Mouse (Mus musculus) CH12F3 (cell line): Measurements from ENCODE around the gene Tshb.

Experiments
- in situ Hi-C: fragments of 300-500 bp; cut with MboI; formaldehyde crosslinking; loops from 2 replicates; pipeline ENCODE4 v1.14.3; 2020; ENCODE audit warnings: low sequenced_read_pairs

Gene Tshb

DNA sequence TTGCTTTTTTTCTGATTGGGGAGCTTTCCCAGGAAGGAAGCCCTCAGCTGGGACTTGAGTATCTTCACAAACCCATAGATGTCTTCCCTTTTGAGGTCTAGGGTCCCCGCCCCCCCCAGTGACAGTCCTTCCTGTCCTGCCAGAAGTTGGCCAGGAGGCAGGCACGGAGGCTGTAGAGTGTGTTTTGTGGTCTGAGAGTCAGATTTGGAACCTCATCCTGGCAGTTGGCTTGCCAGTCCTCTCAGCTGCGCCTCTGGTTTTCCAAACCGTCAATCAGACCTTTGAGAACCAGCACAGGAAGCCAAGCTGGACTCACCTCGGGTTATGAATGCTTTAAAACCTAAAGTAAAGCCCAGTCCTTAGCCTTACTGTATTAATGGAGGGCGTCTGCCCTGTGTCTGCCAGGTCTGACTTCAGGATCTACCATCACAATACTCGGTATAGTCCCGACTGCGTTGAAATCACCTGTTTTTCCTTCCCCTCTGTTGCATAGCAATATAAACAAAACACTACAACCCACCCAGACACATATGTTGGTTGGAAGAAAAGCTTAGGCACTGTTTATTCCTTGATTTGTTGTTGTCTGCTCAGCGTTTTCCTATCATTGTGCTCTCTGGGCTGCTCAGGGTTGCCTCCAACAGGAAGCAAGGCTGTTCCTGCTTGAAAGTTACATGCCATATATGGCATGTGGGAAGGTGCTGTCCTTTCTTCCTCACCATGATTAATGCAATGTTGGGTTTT is 44.2 kb downstream of the Tshb start:
- in situ Hi-C loops, result no loop called here

DNA sequence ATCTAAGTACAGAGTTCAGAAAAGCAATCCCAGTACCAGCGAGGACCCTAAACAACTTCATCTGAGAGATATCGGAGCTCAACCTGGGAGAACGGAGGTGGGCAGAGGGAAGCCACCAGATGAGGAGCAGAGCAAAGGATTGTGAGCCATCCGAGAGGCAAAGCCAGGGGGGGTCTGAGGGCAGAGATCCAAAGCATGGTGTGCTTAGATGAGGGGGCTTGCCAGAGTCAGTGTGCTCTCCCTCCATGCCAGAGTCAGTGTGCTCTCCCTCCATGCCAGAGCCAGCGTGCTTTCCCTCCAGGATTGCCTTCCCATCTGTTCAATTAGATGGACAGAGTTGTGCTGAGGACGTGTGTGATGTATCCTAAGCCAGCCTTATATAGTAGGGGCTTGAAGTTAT is 45.4 kb downstream of the Tshb start:
- in situ Hi-C loops, result no loop called here

DNA sequence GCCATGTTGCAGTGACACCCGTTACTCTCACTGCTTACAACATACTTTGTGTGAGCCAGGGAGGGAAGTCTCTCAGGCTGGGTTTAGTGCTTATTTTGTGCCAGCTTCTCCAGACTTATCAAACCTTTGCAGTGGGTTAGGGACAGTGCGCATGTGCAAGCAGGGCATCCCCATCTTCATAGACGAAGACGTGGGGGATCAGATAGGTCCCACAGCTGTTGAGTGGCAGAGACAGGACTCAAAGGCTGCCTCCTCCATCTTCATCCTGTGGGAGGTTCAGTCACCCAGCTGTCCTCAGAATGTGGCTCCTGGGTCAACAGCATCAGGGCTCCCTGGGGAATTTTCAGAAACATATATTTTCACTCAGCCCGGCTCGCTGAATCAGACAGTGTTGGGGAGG is 46.1 kb downstream of the Tshb start:
- in situ Hi-C loops, result no loop called here

DNA sequence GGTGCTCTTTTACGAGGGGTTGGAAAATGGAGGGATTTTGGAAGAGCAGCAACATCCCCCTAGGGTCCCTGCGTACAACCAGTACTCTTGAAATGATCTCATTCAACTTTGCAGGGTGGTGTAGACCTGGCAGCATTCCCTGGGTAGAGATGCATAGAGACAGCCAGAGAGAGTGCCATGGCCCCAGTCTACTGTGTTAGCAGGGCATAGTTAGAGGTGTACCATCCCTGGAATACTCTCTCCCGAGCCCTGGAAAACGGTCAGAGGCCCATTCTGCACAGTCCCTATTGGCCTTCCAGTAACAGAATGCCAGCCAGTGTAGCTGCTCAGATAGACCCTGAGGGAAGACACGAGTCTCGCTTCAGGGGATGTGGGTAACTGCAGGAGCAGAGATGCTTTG is 46.9 kb downstream of the Tshb start:
- in situ Hi-C loops, result no loop called here

DNA sequence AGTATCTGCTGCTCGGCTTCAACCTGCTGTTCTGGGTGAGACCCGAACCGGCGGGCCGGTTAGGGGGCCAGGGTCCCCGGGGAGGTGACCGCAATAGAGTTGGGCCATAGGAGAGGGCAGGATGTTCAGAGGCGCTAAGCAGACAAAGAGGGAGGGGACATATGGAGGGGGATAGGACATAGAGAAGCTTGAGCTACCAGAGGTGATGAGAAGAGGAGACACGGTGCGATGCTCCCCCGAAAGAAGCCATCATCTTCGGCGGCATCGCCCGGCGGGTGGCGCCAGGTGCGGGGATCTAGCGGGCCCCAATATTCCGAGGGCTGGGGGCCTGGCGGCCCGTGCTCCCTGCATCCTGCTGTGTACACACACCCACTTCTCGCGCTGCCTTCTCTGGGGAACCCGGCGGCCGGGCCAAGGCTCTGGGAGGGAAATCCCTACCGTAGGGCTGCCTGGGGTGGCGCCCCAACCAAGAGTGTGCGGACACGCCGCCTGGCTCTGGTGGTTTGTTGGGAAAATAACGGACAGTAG is 47.4 kb downstream of the Tshb start:
- in situ Hi-C loops, result no loop called here

DNA sequence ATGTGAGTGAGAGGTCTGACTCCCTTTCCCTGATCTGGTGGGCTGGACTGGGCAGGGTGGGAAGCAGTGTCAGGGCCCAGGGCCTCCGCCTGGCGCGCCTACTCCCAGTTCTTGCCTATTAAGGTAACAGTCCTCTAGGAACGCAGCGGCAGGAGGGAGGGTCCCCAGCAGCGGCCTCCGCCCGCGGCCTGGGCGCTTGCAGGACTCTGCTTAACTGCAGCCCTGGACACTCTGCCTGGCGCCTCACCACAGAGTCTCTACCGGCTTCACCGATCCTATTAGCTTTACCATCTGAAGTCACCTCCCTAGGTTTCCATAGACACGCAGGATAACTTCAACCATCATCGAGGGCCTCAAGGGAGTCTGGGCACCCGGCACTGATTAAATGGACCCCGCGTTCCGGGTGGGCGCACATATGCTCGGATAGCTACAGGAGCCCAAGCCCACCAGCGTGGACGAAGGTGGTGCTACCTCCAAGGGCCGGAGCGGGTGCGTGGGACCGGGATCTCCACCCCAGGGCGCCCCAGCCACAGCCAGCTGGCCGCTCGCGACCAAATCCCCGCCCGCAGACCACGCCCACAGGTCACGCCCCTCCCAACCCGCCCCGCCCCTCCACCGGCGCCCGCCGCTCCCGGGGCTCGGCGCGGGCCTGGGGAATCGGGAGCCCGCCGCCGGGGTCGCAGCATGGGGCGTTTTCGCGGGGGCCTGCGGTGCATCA is 48.0 kb downstream of the Tshb start, which contains the start of gene Tspan2:
Gene Tspan2, plus strand, starts transcription at position 217 of the 718 bp plus-strand sequence.
- in situ Hi-C loops, result no loop called here

DNA sequence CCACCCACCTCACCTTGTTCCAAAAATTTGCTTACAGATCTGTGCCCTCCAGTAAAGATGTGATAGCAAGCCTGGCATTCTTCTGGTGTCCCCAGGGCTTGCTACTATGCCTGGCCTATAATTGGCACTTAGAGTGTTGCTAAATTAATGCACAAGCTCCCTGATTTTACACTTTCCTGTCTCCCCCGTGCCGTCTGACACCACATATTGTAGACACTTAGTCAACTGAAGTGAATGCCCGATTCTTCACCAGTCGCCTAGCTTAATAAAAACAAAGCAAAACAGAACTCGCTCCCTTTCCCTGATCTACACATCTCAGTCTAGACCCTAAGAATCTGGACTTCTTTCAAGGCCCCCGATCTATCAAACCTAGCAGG is 48.6 kb downstream of the Tshb start:
- in situ Hi-C loops, result no loop called here

DNA sequence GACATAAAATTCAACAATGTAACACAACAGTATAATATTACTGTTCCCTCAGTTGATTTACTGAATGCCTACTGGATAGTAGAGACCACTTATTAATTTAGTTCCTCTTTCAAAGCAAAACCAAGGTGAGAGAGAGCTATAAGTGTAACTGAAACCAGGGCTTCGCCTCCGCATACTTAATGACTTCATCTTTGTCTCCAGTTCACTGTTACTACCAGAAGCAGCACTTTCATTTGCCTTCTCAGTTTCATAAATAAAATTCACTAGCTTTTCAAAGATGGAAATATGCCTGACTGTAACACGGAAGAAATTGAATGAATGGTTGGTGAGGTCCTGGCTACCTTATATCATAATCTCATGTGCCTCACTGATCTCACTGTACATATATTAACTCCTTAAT is 49.5 kb downstream of the Tshb start:
- in situ Hi-C loops, result no loop called here

DNA sequence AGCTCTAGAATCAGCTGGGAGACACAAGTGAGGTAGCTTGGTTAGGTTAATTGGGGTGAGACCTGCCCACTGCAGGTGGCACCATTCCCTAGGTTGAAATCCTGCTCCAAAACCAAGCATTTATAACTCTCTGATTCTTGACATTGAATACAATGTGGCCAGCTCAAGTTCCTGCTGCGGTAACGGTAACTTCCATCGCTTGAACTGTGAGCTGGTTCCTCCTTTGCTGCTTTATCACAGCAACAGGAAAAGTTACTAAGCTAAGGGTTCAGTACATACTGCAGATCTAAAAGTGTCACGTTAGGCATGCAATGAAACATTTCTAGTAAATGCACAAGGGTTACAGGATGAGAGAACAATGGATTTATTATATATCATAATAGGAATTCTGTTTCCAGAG is 49.9 kb downstream of the Tshb start:
- in situ Hi-C loops, result no loop called here

DNA sequence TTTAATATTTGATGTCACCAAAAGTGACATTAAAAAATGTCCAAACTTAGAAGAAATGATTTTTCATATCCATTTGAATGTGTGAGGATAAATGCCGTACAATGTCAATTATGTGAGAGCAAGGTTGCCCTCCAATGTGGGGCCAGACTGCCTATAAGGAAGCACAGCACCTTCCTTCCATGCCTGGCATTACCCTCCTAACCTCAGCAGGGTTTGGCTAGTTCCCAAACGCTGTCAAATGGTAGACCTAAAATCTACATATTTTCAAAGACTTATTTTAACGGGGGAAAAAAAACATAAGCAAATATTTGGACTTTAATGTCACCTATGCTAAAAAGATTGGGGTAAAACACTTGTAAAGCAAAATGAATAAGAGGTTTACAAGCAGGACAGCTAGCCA is 51.4 kb downstream of the Tshb start:
- in situ Hi-C loops, result no loop called here

DNA sequence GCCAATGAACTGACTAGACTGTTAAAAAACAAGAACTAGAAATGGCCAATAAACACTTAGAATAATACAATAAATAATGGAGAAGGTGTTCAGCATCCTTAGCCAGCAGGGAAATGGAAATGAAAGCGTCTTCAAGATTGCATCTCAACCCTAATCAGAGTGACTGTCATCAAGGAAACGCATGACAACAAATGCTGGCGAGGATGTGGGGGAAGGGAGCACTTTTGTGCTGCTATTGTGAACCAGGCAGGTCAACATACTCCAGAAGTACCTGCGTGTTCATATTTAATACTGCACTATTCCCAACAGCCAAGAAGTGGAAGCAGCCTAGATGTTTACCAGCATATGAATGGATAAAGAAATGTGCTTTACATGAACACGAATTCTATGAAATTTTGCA is 53.1 kb downstream of the Tshb start:
- in situ Hi-C loops, result no loop called here
